Mouse (Mus musculus): ENCODE results near the gene Klhl20. TPM values are rescaled to one million over a fixed set of nuclear protein-coding genes. Genes with fewer than 3 reads are reported as not detected.
"Not testable (repeated sequence)": the region's sequence is repeated elsewhere in the genome, so short reads cannot be mapped to it uniquely, and the experiment has no call there.

Gene Klhl20
- polyA plus RNA-seq (2015; fragmentation: Nextera tagmentation; extraction: Ambion mirVana), result 18.1 and 23.1 TPM in 2 replicates

DNA sequence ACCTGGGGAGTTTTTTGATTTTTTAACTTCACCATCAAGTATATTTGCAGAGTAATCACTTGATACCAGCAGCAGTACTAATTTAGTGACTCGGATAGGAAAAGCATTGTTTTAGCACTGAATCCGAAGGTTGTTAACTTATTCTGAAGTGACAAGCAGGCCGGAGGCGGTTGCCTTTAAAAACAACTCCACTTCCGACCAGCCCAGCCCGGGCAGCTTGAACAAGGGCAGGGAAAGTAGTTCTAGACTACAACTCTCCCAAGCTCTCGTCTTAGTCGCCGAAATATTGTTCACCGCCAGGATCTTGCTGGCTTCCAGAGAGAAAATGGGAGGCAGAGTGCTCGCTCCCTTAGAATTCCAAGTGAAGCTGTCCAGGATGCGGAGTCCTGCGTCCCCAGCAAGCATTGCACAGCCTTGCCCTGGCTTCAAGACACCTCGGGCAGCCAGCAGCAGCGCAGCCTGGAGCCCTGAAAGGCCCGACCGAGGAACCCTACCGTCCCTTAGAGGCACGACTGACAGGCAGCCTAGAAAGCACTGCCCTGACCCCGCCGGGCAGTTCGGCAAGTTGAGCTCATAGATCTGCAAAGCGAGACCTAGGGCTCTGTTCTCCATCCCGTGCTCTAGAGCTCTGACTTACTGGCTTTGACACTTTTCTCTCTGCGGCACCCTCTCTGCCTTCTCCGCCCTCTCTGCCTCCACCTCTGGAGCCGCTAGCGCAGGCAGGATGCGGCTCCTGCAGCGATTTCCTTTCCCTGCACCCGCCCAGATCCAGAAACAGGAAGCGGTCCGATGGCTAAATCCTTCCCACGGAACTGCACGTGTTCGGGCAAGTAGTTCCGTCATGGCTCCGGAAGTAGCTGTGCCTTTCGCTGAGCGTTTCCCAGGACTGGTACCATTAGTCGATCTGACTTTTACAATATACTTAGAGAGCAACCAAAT lies at the start of gene Klhl20:
Klhl20 (minus strand) TSS at position 786 of the 939 bp plus-strand sequence.
- Histone ChIP-seq H3K9ac (peak within 1 kb of the TSS; percentile 96), H3K27ac (peak within 1 kb of the TSS; percentile 90), H3K36me3 (peaks cover 7% of the 10 kb centered on the region; the same call in 1 of the 2 replicates), H3K27me3 (no peaks in the 10 kb centered on the region), H3K9me3 (no peaks in the 10 kb centered on the region), H3K4me2 (peak within 1 kb of the TSS; percentile 81), H3K4me3 (peak within 1 kb of the TSS; percentile 94), H3K4me1 (peaks cover 8% of the 10 kb centered on the region)
- ATAC-seq (ENCODE audit: insufficient number of reproducible peaks, insufficient read depth, low FRiP score, low TSS enrichment, low read depth), result peak; percentile 72
- 2% methylated on average over 41 of the region's 41 CpGs for WGBS

GRCm38 (mm10) chr1:161180674-161181073 lies 49.4 kb upstream of the Klhl20 start:
- WGBS, result 54% methylated on average over 8 of the region's 8 CpGs
- Histone ChIP-seq H3K36me3 (no peaks in the 10 kb centered on the region), H3K9me3 (peaks cover 12% of the 10 kb centered on the region; the same call in 1 of the 2 replicates), H3K4me2 (no peak overlapping the region), H3K9ac (no peak overlapping the region), H3K27me3 (no peaks in the 10 kb centered on the region), H3K4me1 (peaks cover 9% of the 10 kb centered on the region), H3K4me3 (no peak overlapping the region), H3K27ac (no peak overlapping the region)
- no peak for ATAC-seq (ENCODE audit: insufficient number of reproducible peaks, insufficient read depth, low FRiP score, low TSS enrichment, low read depth)

- Histone ChIP-seq H3K9ac (peak overlapping the region; percentile 74), H3K9me3 (no peaks in the 10 kb centered on the region), H3K36me3 (no peaks in the 10 kb centered on the region), H3K4me1 (no peaks in the 10 kb centered on the region; the same call in 1 of the 2 replicates), H3K4me2 (peak overlapping the region; percentile 80), H3K27me3 (peaks cover 35% of the 10 kb centered on the region), H3K4me3 (peak overlapping the region; percentile 55), H3K27ac (no peak overlapping the region)
- ATAC-seq (ENCODE audit: insufficient number of reproducible peaks, insufficient read depth, low FRiP score, low TSS enrichment, low read depth), result peak; percentile 75; the same call in 1 of the 2 replicates
- WGBS, result 1% methylated on average over 40 of the region's 40 CpGs
Measured at GRCm38 (mm10) chr1:161170651-161171050, 39.3 kb upstream of the Klhl20 start.

GRCm38 (mm10) chr1:161160266-161160665 lies 29.0 kb upstream of the Klhl20 start:
- no peak for ATAC-seq (ENCODE audit: insufficient number of reproducible peaks, insufficient read depth, low FRiP score, low TSS enrichment, low read depth)
- 65% methylated on average over 4 of the region's 4 CpGs for WGBS
- Histone ChIP-seq H3K4me3 (no peak overlapping the region), H3K4me2 (no peak overlapping the region), H3K9me3 (no peaks in the 10 kb centered on the region), H3K4me1 (no peaks in the 10 kb centered on the region), H3K36me3 (no peaks in the 10 kb centered on the region), H3K27me3 (no peaks in the 10 kb centered on the region), H3K27ac (no peak overlapping the region), H3K9ac (no peak overlapping the region)

- ATAC-seq (ENCODE audit: insufficient number of reproducible peaks, insufficient read depth, low FRiP score, low TSS enrichment, low read depth), result no peak
- Histone ChIP-seq H3K9me3 (no peaks in the 10 kb centered on the region), H3K36me3 (no peaks in the 10 kb centered on the region), H3K9ac (no peak within 1 kb of the TSS), H3K27me3 (no peaks in the 10 kb centered on the region), H3K4me3 (no peak within 1 kb of the TSS), H3K27ac (no peak within 1 kb of the TSS), H3K4me1 (no peaks in the 10 kb centered on the region), H3K4me2 (no peak within 1 kb of the TSS)
- 87% methylated on average over 3 of the region's 3 CpGs for WGBS
Measured at GRCm38 (mm10) chr1:161159214-161159613, 27.9 kb upstream of the Klhl20 start, which contains the start of gene Tex50. Gene Tex50 (minus strand): TSS chr1:161159314.

DNA sequence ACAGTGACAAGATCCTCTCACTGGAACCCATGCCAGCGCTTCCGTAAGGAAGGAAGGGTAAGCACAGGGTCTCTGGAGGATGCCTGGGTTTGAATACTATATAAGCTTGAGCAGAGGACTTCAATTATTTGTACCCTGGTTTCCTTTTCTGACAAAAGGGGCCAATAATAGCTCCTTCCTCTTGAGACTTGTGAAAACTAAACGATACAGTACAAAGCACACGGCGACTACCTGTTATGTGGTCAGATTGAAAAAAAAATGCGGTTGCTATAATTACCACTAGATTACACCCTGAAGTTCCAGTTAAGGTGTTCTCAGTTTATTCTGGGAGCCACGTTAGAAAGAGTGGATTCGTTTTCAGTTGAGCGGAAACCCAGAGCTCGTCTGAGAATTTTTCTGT lies 25.2 kb upstream of the Klhl20 start:
- H3K4me1 ChIP-seq, result no peaks in the 10 kb centered on the region
- 83% methylated on average over 10 of the region's 10 CpGs for WGBS
- H3K27ac ChIP-seq, result no peak overlapping the region
- no peak for ATAC-seq (ENCODE audit: insufficient number of reproducible peaks, insufficient read depth, low FRiP score, low TSS enrichment, low read depth)
- no peaks in the 10 kb centered on the region for H3K36me3 ChIP-seq
- no peaks in the 10 kb centered on the region for H3K27me3 ChIP-seq
- H3K4me2 ChIP-seq, result no peak overlapping the region
- no peaks in the 10 kb centered on the region for H3K9me3 ChIP-seq
- H3K4me3 ChIP-seq, result no peak overlapping the region
- no peak overlapping the region for H3K9ac ChIP-seq

DNA sequence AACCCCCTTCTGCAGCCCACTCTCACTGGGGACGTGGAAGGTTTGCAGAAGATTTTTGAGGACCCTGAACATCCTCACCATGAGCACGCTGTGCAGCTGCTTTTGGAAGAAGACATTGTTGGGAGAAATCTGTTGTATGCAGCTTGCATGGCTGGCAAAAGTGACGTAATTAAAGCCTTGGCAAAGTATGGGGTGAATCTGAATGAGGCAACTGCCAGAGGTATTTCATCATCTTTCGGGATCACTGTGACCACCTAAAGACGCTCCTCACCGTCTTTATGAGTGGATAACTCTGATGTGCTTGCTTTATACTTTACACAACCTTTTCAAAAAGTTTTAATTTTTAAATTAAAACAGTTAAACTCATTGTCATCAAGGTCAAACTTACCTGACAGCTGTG lies 19.8 kb upstream of the Klhl20 start:
- Histone ChIP-seq H3K9ac (no peak overlapping the region), H3K27me3 (no peaks in the 10 kb centered on the region), H3K4me1 (no peaks in the 10 kb centered on the region), H3K4me3 (no peak overlapping the region), H3K4me2 (no peak overlapping the region), H3K27ac (no peak overlapping the region), H3K36me3 (no peaks in the 10 kb centered on the region), H3K9me3 (no peaks in the 10 kb centered on the region)
- ATAC-seq (ENCODE audit: insufficient number of reproducible peaks, insufficient read depth, low FRiP score, low TSS enrichment, low read depth), result no peak
- WGBS, result 82% methylated on average over 6 of the region's 6 CpGs

DNA sequence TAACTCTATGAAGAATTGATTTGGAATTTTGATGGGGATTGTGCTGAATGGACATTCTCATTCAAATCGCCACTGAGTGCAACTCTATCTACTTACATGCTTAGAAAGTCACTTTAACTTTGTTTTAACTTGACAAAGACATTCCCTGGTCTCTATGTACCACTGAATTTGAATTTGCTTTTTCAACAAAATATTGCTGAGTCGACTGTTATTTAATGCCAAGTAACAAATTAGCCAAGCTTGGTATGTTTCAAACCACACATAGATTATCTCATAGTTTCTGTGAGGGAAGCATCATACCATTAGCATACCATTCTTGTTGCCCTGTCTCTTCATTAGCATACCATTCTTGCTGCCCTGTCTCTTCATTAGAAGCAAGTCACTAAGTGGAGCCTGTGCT lies 16.6 kb upstream of the Klhl20 start:
- no peaks in the 10 kb centered on the region for H3K36me3 ChIP-seq
- no peaks in the 10 kb centered on the region for H3K9me3 ChIP-seq
- no peak overlapping the region for H3K9ac ChIP-seq
- no peak overlapping the region for H3K4me3 ChIP-seq
- H3K27ac ChIP-seq, result no peak overlapping the region
- H3K4me2 ChIP-seq, result no peak overlapping the region
- H3K27me3 ChIP-seq, result no peaks in the 10 kb centered on the region
- no peak for ATAC-seq (ENCODE audit: insufficient number of reproducible peaks, insufficient read depth, low FRiP score, low TSS enrichment, low read depth)
- no peaks in the 10 kb centered on the region for H3K4me1 ChIP-seq
- WGBS, result 83% methylated on average over 2 of the region's 2 CpGs

GRCm38 (mm10) chr1:161145611-161146010 lies 14.3 kb upstream of the Klhl20 start:
- ATAC-seq (ENCODE audit: insufficient number of reproducible peaks, insufficient read depth, low FRiP score, low TSS enrichment, low read depth); H3K4me3 ChIP-seq; H3K9ac ChIP-seq; H3K27me3 ChIP-seq; H3K4me2 ChIP-seq; H3K36me3 ChIP-seq; H3K9me3 ChIP-seq; H3K27ac ChIP-seq; H3K4me1 ChIP-seq: not testable (repeated sequence)
- WGBS, result 81% methylated on average over 8 of the region's 8 CpGs

- Histone ChIP-seq H3K9ac (no peak overlapping the region), H3K36me3 (no peaks in the 10 kb centered on the region), H3K27ac (no peak overlapping the region), H3K4me3 (no peak overlapping the region; the same call in 1 of the 2 replicates), H3K9me3 (no peaks in the 10 kb centered on the region), H3K4me2 (peak overlapping the region; percentile 74; the same call in 1 of the 2 replicates), H3K4me1 (no peaks in the 10 kb centered on the region), H3K27me3 (no peaks in the 10 kb centered on the region)
- WGBS, result 89% methylated on average over 7 of the region's 7 CpGs
- no peak for ATAC-seq (ENCODE audit: insufficient number of reproducible peaks, insufficient read depth, low FRiP score, low TSS enrichment, low read depth)
Measured at GRCm38 (mm10) chr1:161143216-161143615, 11.9 kb upstream of the Klhl20 start.

DNA sequence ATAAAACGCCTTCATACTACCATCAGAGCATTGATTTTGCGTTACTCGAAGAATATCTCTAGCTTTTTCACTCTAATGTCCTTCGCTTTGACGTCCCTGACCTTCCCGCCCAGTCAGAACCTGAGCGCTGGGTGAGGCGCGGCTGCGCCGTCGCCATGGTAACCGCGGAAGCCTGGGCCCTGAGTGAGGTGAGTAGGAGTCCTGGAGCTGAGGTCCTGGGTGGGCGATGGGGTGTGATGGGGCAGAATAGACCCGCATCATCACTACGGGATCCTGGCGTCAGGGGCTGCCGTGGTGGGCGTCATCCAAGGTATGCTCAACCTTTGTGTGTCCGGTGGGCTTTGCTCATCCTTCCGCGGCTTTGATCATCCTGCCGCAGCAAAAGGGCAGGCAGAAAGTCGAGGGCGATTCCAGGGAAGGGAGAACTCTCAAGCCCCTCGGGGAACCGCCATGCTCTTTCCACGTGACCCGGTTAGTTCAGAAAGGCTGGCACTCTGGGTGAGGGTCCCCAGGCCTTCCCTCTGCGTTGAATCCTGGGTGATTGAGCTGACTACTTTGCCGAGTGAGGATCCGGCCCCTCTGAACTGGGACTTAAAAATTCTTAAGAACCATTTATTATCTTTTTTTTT lies 11.3 kb upstream of the Klhl20 start, which contains the start of gene Ankrd45:
Ankrd45 (plus strand) TSS at position 161 of the 629 bp plus-strand sequence.
- Histone ChIP-seq H3K27ac (no peak within 1 kb of the TSS), H3K9ac (peak within 1 kb of the TSS; percentile 74), H3K4me1 (no peaks in the 10 kb centered on the region), H3K27me3 (no peaks in the 10 kb centered on the region), H3K9me3 (no peaks in the 10 kb centered on the region), H3K36me3 (no peaks in the 10 kb centered on the region), H3K4me3 (peak within 1 kb of the TSS; percentile 48), H3K4me2 (peak within 1 kb of the TSS; percentile 74)
- WGBS, result 4% methylated on average over 33 of the region's 33 CpGs
- peak; percentile 82; the same call in 1 of the 2 replicates for ATAC-seq (ENCODE audit: insufficient number of reproducible peaks, insufficient read depth, low FRiP score, low TSS enrichment, low read depth)

Measured in embryonic facial prominence, embryonic 13.5 days (tissue).